Mouse (Mus musculus) lung, postnatal 36 days (tissue): ENCODE data around the gene Irf2.
"Not testable (repeated sequence)": the region's sequence is repeated elsewhere in the genome, so short reads cannot be mapped to it uniquely, and the experiment has no call there.

Experiments used
- DNase-seq: peaks from one replicate; pipeline ENCODE4 v3.0.0; 2022; ENCODE audit warnings: mixed read lengths

Irf2 gene

GRCm38 (mm10) chr8:46729671-46730070 lies 9.9 kb upstream of the Irf2 start:
- DNase-seq, result not testable (repeated sequence)

GRCm38 (mm10) chr8:46732381-46732915 lies 7.1 kb upstream of the Irf2 start:
- DNase-seq, result peak; percentile 47

GRCm38 (mm10) chr8:46733603-46734002 lies 5.9 kb upstream of the Irf2 start:
- no peak for DNase-seq

GRCm38 (mm10) chr8:46735505-46735904 lies 4.0 kb upstream of the Irf2 start:
- no peak for DNase-seq

- no peak for DNase-seq
Observed at GRCm38 (mm10) chr8:46736260-46736659, 3.3 kb upstream of the Irf2 start.

GRCm38 (mm10) chr8:46737421-46737820 lies 2.1 kb upstream of the Irf2 start:
- DNase-seq, result peak; percentile 71

- peak; percentile 71 for DNase-seq
Observed at GRCm38 (mm10) chr8:46737907-46738306, 1.6 kb upstream of the Irf2 start.

- DNase-seq, result no peak
Observed at GRCm38 (mm10) chr8:46738601-46739000, 931 bp upstream of the Irf2 start.

- DNase-seq, result no peak
Observed at GRCm38 (mm10) chr8:46739956-46740512, 502 bp downstream of the Irf2 start.

- peak; percentile 69 for DNase-seq
Observed at GRCm38 (mm10) chr8:46740513-46741280, 1.2 kb downstream of the Irf2 start.

- DNase-seq, result peak; percentile 80
Observed at GRCm38 (mm10) chr8:46741281-46741791, 1.8 kb downstream of the Irf2 start.

GRCm38 (mm10) chr8:46741991-46742690 lies 2.6 kb downstream of the Irf2 start:
- DNase-seq, result no peak

GRCm38 (mm10) chr8:46742691-46743082 lies 3.2 kb downstream of the Irf2 start:
- no peak for DNase-seq

GRCm38 (mm10) chr8:46745464-46745863 lies 5.9 kb downstream of the Irf2 start:
- DNase-seq, result no peak

- DNase-seq, result no peak
Observed at GRCm38 (mm10) chr8:46747311-46747980, 7.9 kb downstream of the Irf2 start.

GRCm38 (mm10) chr8:46750000-46750399 lies 10.5 kb downstream of the Irf2 start:
- DNase-seq, result no peak

GRCm38 (mm10) chr8:46750566-46750965 lies 11.0 kb downstream of the Irf2 start:
- DNase-seq, result peak; percentile 85

- DNase-seq, result no peak
Observed at GRCm38 (mm10) chr8:46751151-46751550, 11.6 kb downstream of the Irf2 start.

GRCm38 (mm10) chr8:46752986-46753385 lies 13.5 kb downstream of the Irf2 start:
- DNase-seq, result no peak

GRCm38 (mm10) chr8:46754355-46754754 lies 14.8 kb downstream of the Irf2 start:
- no peak for DNase-seq

- no peak for DNase-seq
Observed at GRCm38 (mm10) chr8:46755731-46756333, 16.3 kb downstream of the Irf2 start.

- no peak for DNase-seq
Observed at GRCm38 (mm10) chr8:46757613-46758012, 18.1 kb downstream of the Irf2 start.
